Mouse (Mus musculus) layer of hippocampus, adult 18-20 months (tissue): ENCODE measurements around the gene Cav2. TPM values are rescaled to one million over a fixed set of nuclear protein-coding genes. Genes with fewer than 3 reads are reported as not detected.
A peak's percentile ranks its signal among the peaks of the same experiment; 100 is the strongest.

Experiments used
- DNase-seq, 2 experiments: peaks; one replicate each; pipeline ENCODE4 v3.0.0; 2022; ENCODE audit warnings: low spot score in 2 of 2
- total RNA-seq, 2 experiments: library from RNA; stranded (reverse); gene quantifications; 2 replicates each; pipeline ENCODE4 v1.2.3; 2021

The Cav2 gene
- total RNA-seq, 2 experiments from 2014 or later: 21.5 to 21.6 TPM

- no peak for DNase-seq
These were observed 27.7 kb downstream of the Cav2 start for GRCm38 (mm10) chr6:17308661-17309060.

- no peak for DNase-seq
These were observed 28.3 kb downstream of the Cav2 start for GRCm38 (mm10) chr6:17309260-17309659.

GRCm38 (mm10) chr6:17314241-17314640 is 33.3 kb downstream of the Cav2 start:
- no peak for DNase-seq

- DNase-seq: no peak
These were observed 34.0 kb downstream of the Cav2 start for GRCm38 (mm10) chr6:17314659-17315616.

- no peak for DNase-seq
These were observed 35.5 kb downstream of the Cav2 start for GRCm38 (mm10) chr6:17316294-17317166.

- peak in 1 of 2 experiments; percentile 43 for DNase-seq
These were observed 36.2 kb downstream of the Cav2 start for GRCm38 (mm10) chr6:17317167-17317524.

- no peak for DNase-seq
These were observed 37.0 kb downstream of the Cav2 start for GRCm38 (mm10) chr6:17317944-17318343.

GRCm38 (mm10) chr6:17321976-17322375 is 41.0 kb downstream of the Cav2 start:
- no peak for DNase-seq

GRCm38 (mm10) chr6:17327216-17327615 is 46.2 kb downstream of the Cav2 start:
- DNase-seq: no peak

- DNase-seq: no peak
These were observed 48.8 kb downstream of the Cav2 start for GRCm38 (mm10) chr6:17329801-17330200.

- no peak for DNase-seq
These were observed 56.7 kb downstream of the Cav2 start for GRCm38 (mm10) chr6:17337724-17338123.

Other genes starting within 250 kb of the Cav2 start
- gene Tes, start 216.0 kb upstream of the Cav2 start, total RNA-seq: 1 to 10 TPM; 1.7 to 2.1 TPM
- gene Cav1, start 25.1 kb downstream of the Cav2 start, total RNA-seq: 10 to 100 TPM; 13.5 TPM
- 1 to 10 TPM; 1.7 to 3.2 TPM for gene Met, start 182.6 kb downstream of the Cav2 start, total RNA-seq